Mouse (Mus musculus) yolk sac, embryonic 10.5 days (tissue): ENCODE measurements around the gene Sdhaf1.
A peak's percentile ranks its signal among the peaks of the same experiment; 100 is the strongest.

Source experiments
- DNase-seq: peaks from one replicate; pipeline ENCODE4 v3.0.0-alpha.2; 2017; ENCODE audit warnings: low spot score

Gene Sdhaf1

DNA sequence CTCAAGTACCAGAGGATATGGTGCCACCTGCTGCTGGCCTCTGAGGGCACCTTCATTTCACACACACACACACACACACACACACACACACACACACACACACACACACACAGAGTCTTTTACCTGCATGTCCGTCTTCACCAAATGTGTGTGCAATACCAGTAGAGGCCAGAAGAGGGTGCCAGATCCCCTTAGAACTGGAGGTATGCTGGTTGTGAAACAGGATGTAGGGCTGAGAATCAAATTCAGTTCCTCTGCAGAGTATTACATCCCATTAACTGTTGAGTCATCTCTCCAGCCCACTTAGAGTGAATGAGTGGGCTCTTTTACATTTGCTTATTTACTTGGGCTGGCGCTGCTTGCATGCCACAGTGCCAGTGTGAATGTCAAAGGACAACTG is 1.7 kb upstream of the Sdhaf1 start:
- no peak for DNase-seq

DNA sequence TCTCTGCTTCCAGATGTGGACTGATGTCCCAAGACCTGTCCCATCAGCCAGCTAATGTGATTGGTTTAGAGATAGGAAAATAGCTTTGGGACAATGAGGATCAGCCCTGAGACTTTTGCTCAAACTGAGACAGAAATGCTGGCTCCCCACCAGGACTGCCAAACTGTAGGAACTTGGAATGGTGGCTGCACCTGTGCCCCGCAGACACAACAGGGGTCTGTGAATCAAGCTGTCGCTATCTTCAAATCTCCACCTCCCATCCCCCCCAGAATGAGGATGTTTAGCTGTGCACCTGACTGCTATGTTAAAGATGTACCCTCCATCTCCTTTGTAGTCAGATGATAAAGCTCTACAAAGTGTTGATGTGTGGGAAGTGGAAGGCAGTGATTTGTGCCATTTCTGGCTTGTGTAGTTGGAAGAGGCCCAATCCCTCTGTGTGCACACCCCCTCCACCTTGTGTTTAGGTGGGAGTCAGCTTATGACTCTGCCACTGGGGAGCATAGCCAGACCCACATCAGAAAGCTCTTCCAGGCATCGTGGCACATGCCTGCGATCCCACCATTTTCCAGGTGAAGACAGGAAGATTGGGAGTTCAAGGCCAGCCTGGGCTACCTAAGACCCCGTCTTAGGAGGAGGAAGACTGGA is 727 bp upstream of the Sdhaf1 start:
- no peak for DNase-seq

DNA sequence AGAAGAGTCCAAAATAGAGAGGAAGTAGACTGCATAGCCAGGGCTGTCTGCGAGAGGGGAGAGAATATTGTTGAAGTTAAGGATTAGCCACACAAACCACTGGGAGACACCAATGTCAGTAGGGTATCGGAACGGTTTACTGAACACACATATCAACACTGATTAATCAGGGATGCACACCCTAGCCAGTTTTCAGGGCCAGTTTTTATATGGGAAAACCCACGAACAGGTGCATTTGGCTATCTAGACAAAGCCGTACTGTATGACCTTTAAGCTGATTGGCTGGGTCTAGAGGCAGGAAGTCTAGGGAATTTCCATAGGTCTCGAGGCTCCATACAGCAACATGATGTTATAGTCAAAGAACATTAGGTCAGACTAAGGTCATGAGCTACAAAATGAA is 830 bp downstream of the Sdhaf1 start:
- no peak for DNase-seq

DNA sequence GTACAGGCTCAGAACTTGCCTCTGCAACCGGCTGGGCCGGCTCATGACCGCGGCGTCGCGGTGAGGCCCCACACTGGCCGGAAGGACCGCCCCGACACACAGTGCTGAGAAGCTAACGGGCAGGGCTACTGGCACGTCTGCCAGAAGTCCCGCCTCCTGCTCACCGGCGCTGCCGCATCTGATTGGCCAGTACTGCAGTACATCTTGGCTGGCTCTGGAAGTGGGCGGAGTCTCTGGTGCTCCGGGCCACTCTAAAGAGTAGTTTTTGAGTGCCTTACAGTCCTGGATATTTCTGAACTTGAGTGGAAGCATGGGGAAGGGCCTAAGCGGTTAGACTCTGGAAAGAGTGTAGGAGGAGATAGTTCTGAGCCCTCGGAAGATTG is 1.4 kb downstream of the Sdhaf1 start:
- DNase-seq: peak; percentile 97

DNA sequence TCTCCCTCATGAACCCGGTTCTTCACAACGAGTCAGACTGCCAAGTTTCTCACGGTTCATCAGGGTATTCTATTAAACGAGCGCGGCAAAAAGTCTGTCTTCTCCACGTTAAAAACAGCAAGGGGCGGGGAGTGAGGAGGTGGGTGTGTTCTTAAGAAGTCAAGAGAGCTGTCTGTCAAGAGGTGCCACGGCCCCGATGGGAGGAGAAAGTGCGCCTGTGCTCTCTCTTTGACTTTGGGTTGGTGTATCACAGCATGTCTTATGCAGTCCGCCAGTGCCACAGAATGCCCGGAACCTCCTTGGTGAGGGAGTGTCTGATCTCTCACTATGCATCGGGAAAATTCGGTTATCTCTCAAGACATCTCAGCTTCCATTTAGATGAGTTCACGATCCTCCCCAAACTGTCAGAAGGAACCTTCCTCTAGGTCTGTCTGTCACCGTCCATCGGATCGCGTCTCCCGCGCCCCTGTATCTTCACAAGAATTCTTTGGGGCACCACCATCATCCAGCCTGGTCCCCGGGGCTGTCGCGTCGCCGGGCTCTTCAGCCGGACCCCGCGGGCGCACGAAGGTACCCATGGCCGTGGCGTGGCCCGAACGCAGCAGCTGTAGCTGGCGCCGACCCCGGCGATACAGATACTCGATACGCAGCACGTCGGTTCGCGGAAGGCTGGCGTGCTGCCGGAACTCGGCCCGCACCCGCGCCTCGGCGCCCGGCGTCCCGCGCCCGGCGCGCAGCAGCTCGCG is 2.0 kb downstream of the Sdhaf1 start, which contains the start of gene E130208F15Rik:
TSS of gene E130208F15Rik (plus strand) at position 202 of the 746 bp plus-strand sequence.
- DNase-seq: peak; percentile 81

DNA sequence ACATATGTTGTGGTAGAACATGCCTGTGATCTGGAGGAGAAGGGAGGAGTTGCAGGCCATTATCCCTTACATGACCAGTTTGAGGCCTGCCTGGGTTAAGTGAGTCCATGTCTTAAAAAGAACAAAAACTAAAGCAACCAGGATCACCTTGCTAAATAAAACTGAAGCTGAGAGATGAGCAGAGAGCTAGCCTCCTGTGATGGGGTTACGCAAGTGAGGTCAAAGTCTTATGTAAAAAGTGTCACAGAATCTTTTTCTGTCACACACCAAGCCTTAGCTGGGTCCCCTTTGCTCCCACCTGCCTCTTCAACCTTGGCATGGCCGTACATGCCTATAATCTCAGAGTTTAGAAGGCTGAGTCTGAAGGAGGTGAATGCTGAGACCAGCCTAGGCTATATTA is 2.7 kb downstream of the Sdhaf1 start:
- DNase-seq: peak; percentile 61

DNA sequence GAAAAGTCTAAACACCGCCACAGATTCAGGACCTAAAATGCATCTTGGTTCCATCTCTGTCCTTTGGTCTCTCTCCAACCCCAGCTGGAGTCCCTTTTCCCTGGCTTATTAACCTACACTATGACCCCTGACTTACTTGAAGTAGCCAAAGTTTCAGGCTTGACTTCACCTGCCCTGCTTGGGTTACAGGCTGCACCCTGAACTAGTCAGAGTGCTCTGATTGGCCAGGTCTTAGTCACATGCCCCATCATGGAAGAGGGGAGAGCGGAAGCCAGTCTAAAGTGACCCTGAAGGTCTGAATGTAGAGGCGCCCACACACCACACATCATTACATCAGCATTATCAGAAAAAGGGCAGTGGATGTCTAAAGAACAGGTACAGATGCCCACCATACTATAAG is 5.6 kb downstream of the Sdhaf1 start:
- DNase-seq: no peak

DNA sequence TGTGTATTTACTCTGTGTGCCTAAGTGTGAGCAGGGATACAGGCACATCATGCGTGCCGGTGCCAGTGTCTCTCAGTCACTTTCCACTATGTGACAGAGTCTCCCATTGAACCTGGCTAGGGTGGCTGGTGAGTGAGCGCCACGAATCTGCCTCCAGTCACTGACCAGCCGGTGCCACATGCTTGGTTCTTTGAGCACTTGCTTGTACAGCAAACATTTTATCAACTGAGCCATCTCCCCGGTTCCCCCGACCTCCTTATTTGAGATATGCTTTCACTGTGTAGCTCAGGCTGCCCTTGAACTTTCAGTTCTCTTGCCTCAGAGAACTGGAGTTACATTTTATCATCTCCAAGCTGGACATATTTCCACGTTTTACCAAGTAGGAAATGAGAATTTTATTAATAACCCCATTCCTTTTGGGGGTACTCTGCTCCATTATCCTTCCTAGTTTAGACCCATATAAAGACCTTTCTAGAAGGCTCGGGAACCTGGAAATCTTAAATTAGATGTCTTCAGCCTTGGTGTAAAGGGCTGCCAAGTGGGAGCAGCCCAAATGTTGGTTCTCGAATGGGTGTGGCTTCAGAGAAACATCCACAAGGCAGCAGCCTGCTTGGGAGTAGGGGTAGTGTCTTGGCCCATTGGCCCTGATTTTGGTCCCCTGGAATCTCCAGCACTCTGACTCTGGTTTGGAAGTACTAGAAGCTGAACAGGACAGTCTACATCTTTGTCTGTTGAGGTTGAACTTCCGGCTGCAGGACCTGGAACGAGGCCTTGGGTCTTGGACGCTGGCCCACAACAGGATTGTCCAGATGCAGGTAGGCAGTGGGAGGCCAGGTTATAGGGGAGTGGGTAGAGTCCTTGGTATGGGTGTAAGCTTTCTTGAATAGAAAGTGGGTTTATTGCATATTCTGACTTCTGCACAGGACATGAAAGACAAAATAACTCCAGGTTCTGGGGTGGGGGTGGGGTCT is 7.9 kb downstream of the Sdhaf1 start:
- DNase-seq: no peak

DNA sequence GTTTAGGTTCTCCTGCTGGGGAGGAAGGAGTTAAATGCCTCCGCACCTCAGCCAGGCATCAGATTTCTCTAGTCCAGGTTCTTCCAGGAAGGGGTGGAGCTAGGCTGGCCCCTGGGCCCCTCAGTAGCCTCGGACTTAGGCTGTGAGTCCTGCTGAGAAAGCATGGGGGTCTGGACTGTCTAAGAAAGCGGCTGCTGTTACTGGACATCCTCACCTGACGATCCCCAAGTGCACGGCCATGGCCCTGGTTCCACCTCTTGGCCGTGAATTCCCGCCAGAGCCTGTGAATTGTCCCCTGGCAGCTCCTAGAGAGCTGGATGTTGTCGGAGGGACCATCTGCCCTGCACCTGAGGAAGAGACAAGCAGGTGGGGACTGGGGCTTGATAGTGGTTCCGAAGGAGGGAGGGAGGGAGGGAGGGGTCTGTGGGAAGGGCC is 9.0 kb downstream of the Sdhaf1 start, which contains the start of gene Syne4:
TSS of gene Syne4 (plus strand) at position 87 of the 435 bp plus-strand sequence.
- peak; percentile 85 for DNase-seq

DNA sequence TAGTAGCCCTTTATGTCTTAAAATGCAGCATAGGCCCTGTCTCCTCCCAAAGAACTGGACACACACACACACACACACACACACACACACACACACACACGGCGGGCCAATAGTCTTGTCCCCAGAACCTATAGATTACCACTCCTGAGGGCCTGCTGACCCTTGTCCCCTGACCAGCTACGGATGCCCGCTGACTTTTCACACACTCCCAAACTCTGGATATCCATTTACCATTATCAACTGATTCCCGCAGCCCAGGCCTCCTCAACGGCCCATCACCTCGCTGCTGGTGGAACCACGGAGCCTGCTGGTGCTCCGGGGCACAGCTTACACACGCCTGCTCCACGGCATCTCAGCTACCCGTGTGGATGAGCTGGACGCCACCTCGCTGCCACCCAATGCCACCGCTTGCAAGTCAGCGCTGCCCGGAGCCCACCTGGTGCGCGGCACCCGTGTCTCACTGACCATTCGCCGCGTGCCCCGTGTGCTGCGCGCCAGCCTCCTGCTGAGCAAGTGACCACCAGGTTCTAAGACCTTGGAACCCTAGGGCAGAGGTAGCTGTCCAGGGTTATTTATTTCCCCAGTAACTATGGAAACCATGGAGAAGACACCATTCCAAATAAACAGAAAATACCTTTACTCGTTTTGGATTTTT is 9.9 kb downstream of the Sdhaf1 start:
- DNase-seq: peak; percentile 62

DNA sequence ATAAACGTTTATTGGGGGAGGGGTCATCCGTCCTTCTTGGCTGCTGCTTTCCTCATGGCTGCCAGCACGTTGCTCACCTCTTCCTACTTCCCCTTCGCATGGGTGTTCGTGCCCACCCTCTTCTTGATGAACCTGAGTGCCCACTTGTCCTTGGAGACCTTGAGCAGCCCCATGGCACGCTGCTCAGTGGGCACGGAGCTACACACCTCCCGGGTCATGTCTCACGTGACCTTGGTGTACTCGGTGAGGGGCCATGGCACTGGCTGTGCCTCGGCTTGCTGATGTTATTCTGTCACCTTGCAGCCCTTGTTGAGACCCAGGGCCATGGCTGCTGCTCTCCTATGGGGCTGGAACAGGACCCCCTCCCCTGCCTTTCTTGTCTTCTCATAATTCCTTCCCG is 13.6 kb downstream of the Sdhaf1 start:
- DNase-seq: no peak

DNA sequence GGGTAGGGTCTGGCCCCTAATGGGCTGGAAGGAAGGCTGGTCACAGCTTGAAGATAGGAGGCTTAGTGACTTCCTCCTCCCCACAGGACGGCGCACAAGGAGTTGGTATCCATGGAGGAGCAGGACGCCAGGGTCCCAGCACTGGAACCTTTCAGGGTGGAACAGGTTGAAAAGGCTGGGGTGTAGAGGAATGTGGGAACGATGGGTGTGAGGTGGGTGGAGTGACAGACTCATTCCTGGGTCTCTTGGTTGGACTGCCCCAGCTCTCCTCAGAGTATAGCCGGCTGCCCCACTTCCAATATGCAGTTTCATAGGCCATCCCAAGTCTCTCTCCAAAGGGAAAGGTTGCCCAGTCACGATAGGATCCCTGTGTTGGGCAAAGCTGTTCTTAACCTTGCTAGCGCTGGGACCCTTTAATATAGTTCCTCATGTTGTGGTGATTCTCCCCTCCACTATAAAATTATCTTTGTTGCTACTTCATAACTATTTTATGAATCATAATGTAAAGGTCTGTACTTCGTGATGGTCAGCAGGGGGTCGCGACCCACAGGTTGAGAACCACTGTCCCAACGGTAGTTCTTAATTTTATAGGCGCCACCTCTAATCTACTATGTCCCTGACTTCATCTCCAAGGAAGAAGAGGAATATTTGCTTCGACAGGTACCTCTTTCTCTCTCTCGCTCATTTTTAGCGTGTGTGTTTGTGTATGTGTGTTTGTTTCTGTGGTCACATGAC is 14.1 kb downstream of the Sdhaf1 start:
- DNase-seq: no peak

DNA sequence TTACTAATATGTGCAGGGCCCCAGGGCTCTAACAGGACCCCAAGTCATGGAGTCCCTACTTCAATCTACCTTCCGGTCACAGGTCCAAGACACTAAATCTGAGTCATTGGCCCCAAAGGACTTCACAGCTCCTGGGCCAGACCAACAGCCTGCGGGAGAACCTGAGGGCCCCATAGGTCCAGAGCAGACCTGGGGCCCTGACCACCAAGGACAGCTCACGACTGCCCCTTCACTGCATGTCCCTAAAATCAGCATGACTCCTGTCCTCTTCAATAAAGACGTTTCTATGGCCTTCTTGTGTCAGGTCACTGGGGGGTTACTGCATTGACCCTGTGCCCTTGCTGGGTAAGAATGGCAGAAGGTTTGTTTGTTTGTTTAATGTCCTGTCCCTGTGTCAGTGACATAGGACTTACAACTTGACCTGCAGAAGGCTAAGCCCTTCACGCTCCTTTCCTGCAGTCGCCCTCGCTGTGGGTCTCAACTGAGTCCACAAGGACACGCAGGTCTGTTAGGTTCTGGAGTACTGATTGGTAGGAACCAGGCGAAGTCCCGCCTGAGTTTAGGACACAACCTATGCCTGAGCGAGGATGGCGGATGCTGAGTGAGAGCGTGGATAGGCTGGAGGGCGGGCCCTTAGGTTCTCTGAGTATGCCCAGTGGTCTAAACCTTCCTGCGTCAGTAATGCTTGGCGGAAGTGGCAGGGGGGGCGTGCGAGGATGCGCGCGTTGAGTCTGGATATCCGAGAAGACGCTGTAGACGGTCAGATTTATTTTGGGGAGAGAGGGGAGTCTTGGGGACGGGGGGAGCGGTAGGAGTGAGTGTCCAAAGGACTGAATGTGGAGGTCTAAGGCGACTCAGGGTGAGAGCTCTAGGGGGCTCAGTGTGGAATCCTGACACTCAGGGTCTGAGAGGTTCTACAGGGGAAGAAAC is 15.4 kb downstream of the Sdhaf1 start, which contains the start of gene Alkbh6:
TSS of gene Alkbh6 (plus strand) at position 642 of the 930 bp plus-strand sequence.
- peak; percentile 93 for DNase-seq

DNA sequence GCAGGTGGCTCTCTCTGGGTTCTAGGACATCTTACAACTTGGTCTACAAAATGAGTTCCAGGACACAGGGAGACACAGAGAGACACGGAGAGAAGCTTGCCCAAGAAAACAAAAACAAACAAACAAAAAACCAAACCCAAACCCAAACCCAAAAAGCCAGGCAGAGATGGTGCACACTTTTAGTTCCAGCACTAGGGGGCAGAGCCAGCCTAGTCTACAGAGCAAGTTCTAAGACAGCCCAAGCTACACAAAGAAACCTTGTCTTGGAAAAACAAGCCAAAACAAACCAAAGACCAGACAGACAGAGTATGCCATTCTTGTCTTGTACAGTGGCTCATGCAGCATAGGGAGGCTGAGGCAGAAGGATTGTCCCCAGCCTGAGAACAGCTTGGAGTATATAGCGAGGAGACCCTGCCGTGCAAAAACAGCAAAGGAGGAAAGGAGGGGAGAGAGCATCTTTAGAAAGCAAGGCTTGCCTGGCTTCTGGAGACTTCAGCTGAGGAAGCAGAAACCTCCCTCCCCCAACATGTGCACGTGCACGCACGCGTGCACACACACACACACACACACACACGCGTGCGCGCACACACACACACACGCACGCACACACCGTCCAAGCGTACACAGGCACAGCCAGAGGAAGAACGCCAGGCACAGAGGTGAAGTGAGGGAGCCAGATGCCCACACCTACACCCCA is 17.5 kb downstream of the Sdhaf1 start:
- no peak for DNase-seq

DNA sequence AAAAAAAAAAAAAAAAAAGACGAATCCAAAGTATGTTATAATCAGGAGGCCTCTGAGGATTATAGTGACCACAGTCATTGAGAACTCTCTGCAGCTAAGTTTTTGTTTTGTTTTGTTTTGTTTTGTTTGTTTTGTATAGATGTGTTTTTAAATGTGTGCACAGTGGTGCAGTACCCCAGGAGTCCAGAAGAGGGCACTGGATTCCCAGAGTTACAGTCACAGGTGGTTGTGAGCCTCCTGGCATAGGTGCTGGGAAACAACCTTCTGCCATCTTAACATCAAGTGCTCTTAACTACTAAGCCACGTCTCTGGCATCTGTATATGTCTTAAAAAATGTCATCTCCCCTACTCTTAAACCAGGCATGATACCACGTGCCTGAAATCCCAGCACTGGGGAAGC is 22.8 kb downstream of the Sdhaf1 start:
- DNase-seq: no peak

DNA sequence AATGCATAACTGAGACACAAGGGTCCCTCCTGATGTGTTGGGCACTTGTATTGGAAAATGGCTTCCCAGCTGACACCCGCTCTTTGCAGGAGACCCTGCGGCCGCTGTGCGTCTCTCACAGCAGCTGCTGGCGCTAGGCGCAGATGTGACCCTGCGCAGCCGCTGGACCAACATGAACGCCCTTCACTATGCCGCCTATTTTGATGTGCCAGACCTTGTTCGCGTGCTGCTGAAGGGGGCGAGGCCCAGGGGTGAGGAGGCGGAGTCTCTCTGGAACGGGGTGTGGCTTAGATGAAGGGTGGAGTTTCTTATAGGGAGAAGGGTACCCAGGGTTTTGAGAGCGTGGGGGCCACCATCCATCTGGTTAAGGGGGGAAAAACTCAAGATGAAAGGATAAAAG is 26.4 kb downstream of the Sdhaf1 start:
- DNase-seq: no peak

DNA sequence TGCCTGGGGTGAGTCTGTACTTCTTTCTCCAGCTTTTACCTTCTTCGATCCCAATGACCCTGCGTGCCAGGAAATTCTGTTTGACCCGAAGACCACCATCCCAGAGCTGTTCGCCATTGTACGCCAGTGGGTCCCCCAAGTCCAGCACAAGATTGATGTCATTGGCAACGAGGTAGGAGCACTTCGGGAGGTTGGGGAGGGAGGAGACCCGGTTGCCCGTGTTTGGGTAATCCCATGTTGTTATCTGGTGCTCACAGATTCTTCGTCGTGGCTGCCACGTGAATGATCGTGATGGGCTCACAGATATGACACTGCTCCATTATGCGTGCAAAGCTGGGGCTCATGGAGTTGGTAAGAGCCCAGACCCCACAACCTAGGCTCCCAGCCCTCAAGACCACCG is 26.9 kb downstream of the Sdhaf1 start:
- no peak for DNase-seq

DNA sequence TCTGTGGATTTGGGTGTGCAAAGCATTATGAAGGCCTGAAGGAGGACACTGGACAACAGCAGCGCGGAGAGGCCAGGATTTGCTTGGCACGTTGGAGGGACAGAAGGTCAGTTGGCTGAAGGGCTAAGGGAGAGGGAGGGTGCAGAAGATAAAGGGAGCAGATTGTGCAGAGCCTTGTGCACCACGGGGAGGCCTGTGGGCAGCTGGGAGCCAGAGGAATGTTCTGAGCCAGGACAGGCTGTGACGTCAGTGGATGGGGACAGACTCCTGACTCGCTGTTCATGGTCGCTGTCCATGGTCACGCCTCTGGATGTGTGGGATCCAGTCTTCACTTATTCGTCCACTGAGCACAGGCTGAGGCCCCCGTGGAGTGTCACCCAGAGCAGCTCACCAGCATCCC is 28.6 kb downstream of the Sdhaf1 start:
- DNase-seq: no peak

DNA sequence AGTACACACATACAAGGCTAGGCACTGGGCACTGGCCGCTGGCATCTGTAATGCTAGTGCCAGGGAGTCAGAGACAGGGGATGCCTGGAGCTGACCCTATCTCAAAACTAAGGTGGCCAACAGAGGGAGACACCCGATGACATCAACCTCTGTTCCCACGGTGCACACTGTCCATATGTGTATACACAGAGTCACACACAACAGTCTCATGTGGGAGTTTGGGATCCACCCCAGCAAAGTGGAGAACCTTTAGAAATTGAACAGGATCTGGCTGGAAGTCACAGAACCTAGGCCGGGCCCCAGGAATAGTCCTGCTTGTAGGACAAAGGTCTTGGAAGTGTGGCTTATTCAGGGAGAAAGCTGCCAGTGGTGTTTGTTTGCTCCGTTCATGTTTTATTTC is 29.4 kb downstream of the Sdhaf1 start:
- no peak for DNase-seq
